Mouse (Mus musculus) thymus, adult 18-20 months (tissue): ENCODE measurements around the gene Fdx1.
A peak's percentile ranks its signal among the peaks of the same experiment; 100 is the strongest.

ENCODE experiments used
- DNase-seq, 2 experiments: peaks; one replicate each; pipeline ENCODE4 v3.0.0; 2022; ENCODE audit warnings: mixed read lengths in 2 of 2

Gene Fdx1

GRCm38 (mm10) chr9:51962975-51963701 lies at the start of gene Fdx1:
Fdx1 (minus strand) TSS chr9:51963556.
- peak; percentile 46 to 56 for DNase-seq

GRCm38 (mm10) chr9:52012781-52013436 lies 49.6 kb upstream of the Fdx1 start:
- DNase-seq = no peak

- DNase-seq = no peak
These were observed 49.0 kb upstream of the Fdx1 start for GRCm38 (mm10) chr9:52012311-52012710.

GRCm38 (mm10) chr9:52008511-52008910 lies 45.2 kb upstream of the Fdx1 start:
- no peak for DNase-seq

- DNase-seq = no peak
These were observed 44.0 kb upstream of the Fdx1 start for GRCm38 (mm10) chr9:52007341-52007740.

- DNase-seq = no peak
These were observed 40.1 kb upstream of the Fdx1 start for GRCm38 (mm10) chr9:52003501-52003900.

GRCm38 (mm10) chr9:51995331-51996099 lies 32.2 kb upstream of the Fdx1 start:
- no peak for DNase-seq

GRCm38 (mm10) chr9:51994636-51995260 lies 31.4 kb upstream of the Fdx1 start:
- DNase-seq = no peak

- DNase-seq = peak; percentile 8 to 13
These were observed 30.3 kb upstream of the Fdx1 start for GRCm38 (mm10) chr9:51993486-51994275.

DNA sequence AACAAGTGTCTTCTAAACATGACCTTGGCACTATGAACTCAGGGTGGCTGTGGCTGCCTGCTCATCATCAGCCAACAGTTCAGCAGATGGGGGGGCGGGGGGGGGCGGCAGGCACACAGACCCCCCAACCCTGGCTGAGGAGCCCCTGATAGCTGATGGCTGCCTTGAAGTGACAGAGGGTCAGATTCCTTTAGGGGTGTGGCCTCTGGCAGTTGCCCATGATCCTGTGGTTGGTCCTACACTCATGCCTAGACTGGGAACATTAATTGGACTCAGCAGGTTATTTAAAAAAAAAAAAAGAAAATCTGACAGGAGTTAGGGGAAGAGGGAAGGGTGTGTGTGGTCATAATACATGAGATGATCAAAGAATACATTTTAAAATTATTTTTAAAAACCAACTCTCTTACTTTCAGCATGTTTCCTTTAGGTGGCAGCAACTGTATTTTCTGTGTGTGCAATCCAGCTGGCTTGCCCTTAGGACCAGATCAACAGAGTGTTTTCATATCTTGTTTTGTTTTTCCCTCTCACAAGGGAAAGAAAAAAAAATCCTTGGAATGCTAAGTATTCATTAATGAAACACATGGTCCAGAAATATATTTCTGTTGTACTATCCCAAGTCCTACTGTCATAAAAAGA lies 28.0 kb upstream of the Fdx1 start:
- no peak for DNase-seq

- peak in 1 of 2 experiments; percentile 20 for DNase-seq
These were observed 27.5 kb upstream of the Fdx1 start for GRCm38 (mm10) chr9:51990828-51991227.

GRCm38 (mm10) chr9:51985493-51986099 lies 22.2 kb upstream of the Fdx1 start:
- no peak for DNase-seq

DNA sequence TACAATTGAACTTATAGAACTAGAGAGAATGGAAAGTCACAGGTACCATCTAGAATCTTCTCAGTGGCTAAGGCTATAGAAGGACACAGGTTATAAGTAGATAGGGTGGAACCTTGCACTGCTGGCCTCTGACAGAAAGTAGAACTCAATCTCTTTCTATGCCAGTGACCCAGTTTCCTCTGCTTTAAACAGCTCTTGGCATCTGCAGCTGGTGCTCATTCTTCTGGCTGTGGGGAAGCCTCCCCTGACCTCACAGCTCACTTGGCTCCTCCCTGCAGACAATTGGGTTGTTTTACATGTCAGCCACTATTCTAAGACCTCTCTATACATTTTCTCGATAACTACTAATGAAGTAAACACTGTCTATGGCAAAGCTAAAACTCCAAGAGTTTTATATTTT lies 17.8 kb upstream of the Fdx1 start:
- peak; percentile 36 to 44 for DNase-seq

DNA sequence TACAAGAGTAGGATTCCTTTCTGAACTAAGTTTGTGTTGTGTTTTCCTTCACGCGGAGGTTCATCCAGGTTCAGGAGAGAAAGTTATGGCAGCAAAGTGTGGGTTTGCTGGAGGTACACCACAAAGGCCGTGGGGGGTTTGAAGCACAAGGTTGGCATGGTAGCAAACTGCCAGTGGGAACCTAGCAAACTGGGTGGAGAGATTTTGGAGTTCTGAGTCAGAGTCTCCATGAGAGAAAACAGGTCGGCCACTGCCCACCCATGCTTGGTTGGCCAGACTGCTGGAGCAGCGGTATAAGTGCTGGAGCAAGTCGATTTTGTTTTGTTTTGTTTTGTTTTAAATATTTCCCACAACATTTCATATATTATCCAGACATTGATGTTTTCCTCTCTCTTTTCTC lies 15.9 kb upstream of the Fdx1 start:
- DNase-seq = no peak

DNA sequence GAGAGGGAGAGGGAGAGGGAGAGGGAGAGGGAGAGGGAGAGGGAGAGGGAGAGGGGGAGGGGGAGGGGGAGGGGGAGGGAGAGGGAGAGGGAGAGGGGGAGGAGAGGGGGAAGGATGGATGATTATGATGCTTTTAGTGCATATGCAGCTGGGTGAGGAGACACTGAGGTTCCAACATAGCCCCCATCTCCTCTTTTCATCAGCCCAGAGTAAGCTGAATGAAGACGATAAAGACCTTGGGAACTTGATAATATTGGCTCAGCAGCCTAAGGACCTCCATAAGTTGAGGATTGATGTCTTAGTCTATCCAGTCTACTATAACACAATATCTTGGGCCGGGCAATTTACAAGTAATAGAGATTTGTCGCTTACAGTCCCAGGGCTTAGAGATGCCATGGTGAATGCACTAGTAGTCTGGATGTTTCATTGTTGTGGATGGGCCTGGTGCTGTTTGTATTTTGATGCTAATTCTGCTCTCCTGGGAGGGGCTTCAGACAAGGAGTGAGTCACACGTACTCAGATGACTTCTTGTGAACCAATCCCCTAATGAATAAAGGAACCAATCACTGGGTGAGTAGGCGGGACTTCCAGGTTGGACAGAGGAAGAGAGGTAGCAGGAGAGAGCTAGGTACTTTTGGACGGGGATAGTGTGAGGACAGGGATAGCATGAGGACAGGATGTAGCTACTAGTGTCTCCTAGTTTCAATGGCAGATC lies 15.3 kb upstream of the Fdx1 start:
- no peak for DNase-seq

DNA sequence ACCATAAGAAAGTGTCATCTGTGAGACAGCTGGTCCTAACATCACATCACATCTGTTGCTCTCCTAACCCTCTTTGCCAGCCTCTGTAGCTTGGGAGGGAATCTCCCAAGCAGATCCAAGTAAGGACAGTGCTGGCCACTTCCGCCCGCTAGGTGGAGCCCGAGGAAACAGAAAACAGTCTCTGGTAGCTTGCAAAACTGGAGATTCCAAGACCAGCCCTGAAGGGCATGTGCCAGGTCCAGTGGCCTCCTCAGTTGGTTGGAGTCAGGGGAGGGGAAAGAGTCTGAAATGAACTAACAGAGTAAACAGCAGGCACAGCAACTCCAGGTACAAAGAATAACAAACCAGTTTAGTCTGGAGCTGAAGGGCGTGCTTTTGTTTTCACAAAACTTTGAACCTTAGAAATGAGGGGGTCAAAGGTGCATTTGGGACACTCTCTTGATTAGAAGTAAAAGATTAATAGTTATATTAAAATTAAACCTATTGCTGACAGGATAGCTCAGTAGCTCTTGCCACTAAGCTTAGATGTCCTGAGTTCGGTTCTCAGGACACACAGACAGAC lies 14.2 kb upstream of the Fdx1 start:
- DNase-seq = peak; percentile 44 to 45

DNA sequence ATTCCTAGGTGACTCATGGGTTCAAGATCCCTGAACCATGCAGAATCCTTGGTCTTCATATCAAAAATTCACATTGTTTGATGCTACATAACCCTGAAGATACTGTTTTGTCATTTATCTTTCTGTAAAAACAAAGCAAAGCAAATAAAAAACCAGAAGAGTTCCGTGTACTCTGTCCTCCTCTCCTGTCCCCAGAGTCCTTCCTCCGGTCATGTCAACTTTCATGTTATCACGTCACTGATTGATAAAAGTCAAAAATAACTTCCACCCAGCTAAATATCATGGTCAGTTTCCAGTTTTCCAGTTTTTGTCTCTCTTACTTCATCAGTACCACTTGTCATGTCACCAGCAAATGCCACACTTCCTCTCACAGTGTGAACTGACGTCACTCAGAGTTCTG lies 11.5 kb upstream of the Fdx1 start:
- no peak for DNase-seq

GRCm38 (mm10) chr9:51973846-51974245 lies 10.5 kb upstream of the Fdx1 start:
- no peak for DNase-seq

DNA sequence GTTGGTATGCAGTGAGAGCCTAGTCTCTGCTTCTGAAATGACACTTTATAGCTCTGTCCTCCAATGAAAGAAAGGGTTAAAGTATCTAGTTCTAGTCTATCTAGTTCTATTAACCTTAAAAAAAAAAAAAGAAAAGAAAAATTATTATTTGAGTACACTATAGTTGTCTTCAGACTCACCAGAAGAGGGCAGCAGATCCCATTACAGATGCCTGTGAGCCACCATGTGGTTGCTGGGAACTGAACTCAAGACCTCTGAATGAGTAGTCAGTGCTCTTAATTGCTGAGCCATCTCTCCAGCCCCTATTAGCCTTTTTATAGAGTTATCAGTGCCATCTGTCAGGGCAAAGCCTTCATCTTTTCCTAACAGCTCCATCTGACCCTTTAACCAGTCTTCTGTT lies 3.0 kb upstream of the Fdx1 start:
- DNase-seq = no peak

GRCm38 (mm10) chr9:51964110-51964509 lies 754 bp upstream of the Fdx1 start:
- no peak for DNase-seq
